Mouse (Mus musculus) lung, embryonic 14.5 days (tissue): Measurements from ENCODE around the gene Cpb2. TPM values are rescaled to one million over a fixed set of nuclear protein-coding genes. Genes with fewer than 3 reads are reported as not detected.

ENCODE experiments used
- ATAC-seq: fragments of 200-750 bp; cut with Nextera tagmentation; 2 replicates; pipeline ENCODE4 v1.8.0; 2017; ENCODE audit warnings: mild to moderate bottlenecking, moderate TSS enrichment, moderate library complexity; ENCODE audit not compliant: insufficient read depth
- DNase-seq: peaks from one replicate; pipeline ENCODE4 v3.0.0-alpha.2; 2015
- H3K27ac ChIP-seq: fragments of 300-500 bp; sonication (generic); 2 replicates; pipeline ENCODE4 v1.5.1; 2014; ENCODE audit warnings: low read depth, mild to moderate bottlenecking, moderate library complexity
- H3K27me3 ChIP-seq: fragments of 300-500 bp; sonication (generic); 2 replicates; pipeline ENCODE4 v1.6.1; 2014; ENCODE audit warnings: low read length, control low read depth; ENCODE audit not compliant: insufficient read depth
- H3K36me3 ChIP-seq: fragments of 300-500 bp; sonication (generic); 2 replicates; pipeline ENCODE4 v1.6.1; 2014; ENCODE audit warnings: control low read depth; ENCODE audit not compliant: insufficient read depth
- H3K4me1 ChIP-seq: fragments of 300-500 bp; sonication (generic); 2 replicates; pipeline ENCODE4 v1.6.1; 2014; ENCODE audit warnings: antibody characterized with exemption, control low read depth; ENCODE audit not compliant: insufficient read depth
- H3K4me2 ChIP-seq: fragments of 300-500 bp; sonication (generic); 2 replicates; pipeline ENCODE4 v1.6.1; 2014; ENCODE audit warnings: mild to moderate bottlenecking
- H3K4me3 ChIP-seq: fragments of 300-500 bp; sonication (generic); 2 replicates; pipeline ENCODE4 v1.5.1; 2014; ENCODE audit warnings: low read depth, low read length
- H3K9ac ChIP-seq: fragments of 300-500 bp; sonication (generic); 2 replicates; pipeline ENCODE4 v1.6.1; 2014
- H3K9me3 ChIP-seq: fragments of 300-500 bp; sonication (generic); 2 replicates; pipeline ENCODE4 v1.6.1; 2016; ENCODE audit warnings: low read depth, low read length, control low read depth
- CTCF ChIP-seq: IDR thresholded peaks from 2 replicates; pipeline ENCODE4 v1.5.1; 2016; ENCODE audit warnings: antibody characterized with exemption, low read depth
- WGBS: fragments of 180-500 bp; shearing (Covaris S2); extraction: QIAGEN DNeasy Blood & Tissue Kit; methylation state at CpG from one replicate; pipeline ENCODE4 v1.1.7; 2014; 5-methylcytosine and 5-hydroxymethylcytosine counted together
- polyA plus RNA-seq: library from polyadenylated mRNA; unstranded; fragments of >200 nt; fragmentation: Nextera tagmentation; extraction: Ambion mirVana; gene quantifications from 2 replicates; pipeline ENCODE4 v1.2.1, GENCODE M21; 2014

The Cpb2 gene
- polyA plus RNA-seq, 1 experiment from 2014 or later = not detected

- no peaks in the 10 kb centered on the region for H3K36me3 ChIP-seq
- H3K4me2 ChIP-seq = no peak overlapping the region
- no peak for DNase-seq
- no peak overlapping the region for H3K27ac ChIP-seq
- no peaks in the 10 kb centered on the region for H3K9me3 ChIP-seq
- no peak for ATAC-seq
- no peak overlapping the region for H3K9ac ChIP-seq
- WGBS = 73% methylated on average over 11 of the region's 11 CpGs
- no peaks in the 10 kb centered on the region for H3K4me1 ChIP-seq
- no peak overlapping the region for H3K4me3 ChIP-seq
- TF ChIP-seq CTCF = no peak
- H3K27me3 ChIP-seq = no peaks in the 10 kb centered on the region
Measured at GRCm38 (mm10) chr14:75246024-75247000, 4.2 kb downstream of the Cpb2 start.

DNA sequence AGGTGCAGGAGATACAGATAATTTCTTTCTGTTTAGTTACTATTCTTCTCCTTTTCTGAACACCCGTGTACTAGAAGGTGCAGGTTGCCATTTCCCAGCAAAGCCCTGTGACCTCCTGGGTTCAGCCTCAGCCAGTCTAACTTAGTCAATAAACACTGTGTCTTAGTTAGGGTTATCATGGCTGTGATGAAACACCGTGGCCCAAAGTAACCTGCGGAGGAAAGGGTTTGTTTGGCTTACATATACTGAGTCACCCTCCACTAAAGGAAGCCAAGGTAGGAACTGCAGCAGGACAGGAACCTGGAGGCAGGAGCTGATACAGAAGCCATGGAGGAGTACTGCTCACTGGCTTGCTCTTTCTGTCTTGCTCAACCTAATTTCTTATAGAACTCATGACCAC lies 8.3 kb downstream of the Cpb2 start:
- no peak for ATAC-seq
- no peak for TF ChIP-seq CTCF
- Histone ChIP-seq H3K27me3 (no peaks in the 10 kb centered on the region), H3K9ac (no peak overlapping the region), H3K4me2 (no peak overlapping the region), H3K27ac (no peak overlapping the region), H3K36me3 (no peaks in the 10 kb centered on the region), H3K4me1 (no peaks in the 10 kb centered on the region), H3K9me3 (no peaks in the 10 kb centered on the region), H3K4me3 (no peak overlapping the region)
- WGBS = 68% methylated on average over 3 of the region's 3 CpGs
- no peak for DNase-seq

DNA sequence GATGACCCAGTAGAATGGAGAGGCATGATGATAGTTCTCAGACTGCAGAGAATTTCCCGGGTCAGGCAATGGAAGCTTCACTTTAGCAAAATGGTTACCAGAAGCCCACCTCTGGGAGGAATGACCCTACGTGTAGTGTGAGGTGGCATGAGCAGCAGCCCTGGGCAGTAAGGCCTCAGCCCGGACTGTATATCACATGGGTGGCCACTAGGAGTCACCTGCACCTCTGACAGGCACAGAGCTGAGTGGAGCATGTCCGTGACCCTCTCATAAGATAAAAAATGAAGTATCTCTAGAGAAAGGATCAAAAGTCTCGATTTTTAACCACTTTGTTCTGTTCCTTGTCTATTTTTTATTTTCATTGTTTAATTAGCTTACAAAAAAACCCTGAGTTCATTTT lies 14.4 kb downstream of the Cpb2 start:
- H3K4me3 ChIP-seq = no peak overlapping the region
- no peak overlapping the region for H3K9ac ChIP-seq
- no peaks in the 10 kb centered on the region for H3K27me3 ChIP-seq
- peak; percentile 56 for TF ChIP-seq CTCF
- DNase-seq = peak; percentile 31
- H3K9me3 ChIP-seq = no peaks in the 10 kb centered on the region
- 43% methylated on average over 5 of the region's 5 CpGs for whole genome bisulfite sequencing
- no peak overlapping the region for H3K27ac ChIP-seq
- H3K4me1 ChIP-seq = no peaks in the 10 kb centered on the region
- H3K36me3 ChIP-seq = no peaks in the 10 kb centered on the region
- no peak overlapping the region for H3K4me2 ChIP-seq
- ATAC-seq = no peak

GRCm38 (mm10) chr14:75269531-75269930 lies 27.4 kb downstream of the Cpb2 start:
- Histone ChIP-seq H3K4me1 (no peaks in the 10 kb centered on the region), H3K9me3 (no peaks in the 10 kb centered on the region), H3K4me2 (no peak overlapping the region), H3K27me3 (no peaks in the 10 kb centered on the region), H3K36me3 (no peaks in the 10 kb centered on the region), H3K4me3 (no peak overlapping the region), H3K9ac (no peak overlapping the region), H3K27ac (no peak overlapping the region)
- 87% methylated on average over 5 of the region's 5 CpGs for WGBS
- DNase-seq (no peak), ATAC-seq (no peak)
- no peak for TF ChIP-seq CTCF

GRCm38 (mm10) chr14:75279716-75280115 lies 37.6 kb downstream of the Cpb2 start:
- Histone ChIP-seq H3K4me2 (no peak overlapping the region), H3K9ac (no peak overlapping the region), H3K27me3 (no peaks in the 10 kb centered on the region), H3K4me3 (no peak overlapping the region), H3K9me3 (no peaks in the 10 kb centered on the region), H3K27ac (no peak overlapping the region), H3K4me1 (no peaks in the 10 kb centered on the region), H3K36me3 (no peaks in the 10 kb centered on the region)
- ATAC-seq (no peak), DNase-seq (no peak)
- 82% methylated on average over 6 of the region's 6 CpGs for WGBS
- TF ChIP-seq CTCF = no peak

DNA sequence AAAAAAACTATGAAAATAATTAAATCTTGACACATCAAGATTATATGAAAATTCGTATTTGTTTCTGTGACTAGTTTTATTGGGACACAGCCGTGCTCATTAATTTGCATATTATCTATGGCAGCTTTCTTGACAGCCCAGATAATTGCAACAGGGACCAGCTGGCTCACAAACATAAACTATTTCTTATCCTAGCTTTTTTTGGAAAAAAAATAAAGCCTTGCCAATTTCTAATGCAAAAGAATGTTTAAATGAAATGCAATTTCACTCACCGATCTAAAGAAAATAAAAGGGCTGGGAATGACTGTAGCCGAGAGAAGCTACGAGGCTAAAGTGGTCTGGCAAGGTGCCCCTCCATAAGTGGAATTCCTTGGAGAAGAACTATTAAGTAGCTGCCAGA lies 38.3 kb downstream of the Cpb2 start:
- Histone ChIP-seq H3K27me3 (no peaks in the 10 kb centered on the region), H3K27ac (no peak overlapping the region), H3K9ac (no peak overlapping the region), H3K4me3 (no peak overlapping the region), H3K4me2 (no peak overlapping the region), H3K36me3 (no peaks in the 10 kb centered on the region), H3K4me1 (peaks cover 2% of the 10 kb centered on the region; the same call in 1 of the 2 replicates), H3K9me3 (no peaks in the 10 kb centered on the region)
- ATAC-seq (no peak), DNase-seq (peak; percentile 69)
- TF ChIP-seq CTCF = no peak
- WGBS = 25% methylated on average over 5 of the region's 5 CpGs

DNA sequence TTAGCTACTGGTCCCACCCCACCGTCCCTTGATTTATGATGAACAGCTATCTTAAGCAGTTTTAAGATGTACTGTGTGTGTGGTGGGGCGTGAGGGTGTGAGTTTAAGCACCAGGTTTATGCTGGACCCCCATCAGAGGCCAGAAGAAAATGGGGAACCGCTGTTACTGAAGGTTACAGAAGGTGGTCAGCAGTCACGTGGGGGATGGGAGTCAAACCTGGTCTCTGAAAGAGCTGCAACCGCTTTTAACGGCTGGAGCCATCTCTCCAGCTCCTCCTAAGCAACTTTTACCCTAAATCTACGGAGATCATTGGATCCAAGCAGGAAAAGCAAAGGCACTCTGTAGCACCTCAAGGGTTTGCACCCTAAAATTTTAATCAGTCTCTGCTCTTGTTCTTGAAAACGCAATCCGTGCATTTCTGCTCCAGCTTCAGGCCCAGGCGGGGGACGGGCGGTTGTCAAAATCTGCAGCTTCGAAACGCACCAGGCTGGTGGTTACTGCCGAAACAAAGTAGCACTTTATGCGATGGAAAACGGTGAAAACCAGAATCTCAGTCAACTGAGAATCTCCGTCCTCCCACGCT lies 41.6 kb downstream of the Cpb2 start:
- DNase-seq (no peak), ATAC-seq (peak; percentile 47)
- Histone ChIP-seq H3K4me1 (peaks cover 4% of the 10 kb centered on the region; the same call in 1 of the 2 replicates), H3K27me3 (no peaks in the 10 kb centered on the region), H3K9ac (peak overlapping the region; percentile 90), H3K4me3 (peak overlapping the region; percentile 98), H3K9me3 (no peaks in the 10 kb centered on the region), H3K36me3 (no peaks in the 10 kb centered on the region), H3K4me2 (peak overlapping the region; percentile 89), H3K27ac (no peak overlapping the region)
- 4% methylated on average over 19 of the region's 19 CpGs for WGBS
- TF ChIP-seq CTCF = no peak; the same call in 1 of the 2 replicates
